Mouse (Mus musculus) heart, adult 2 months (tissue): ENCODE measurements around the gene Pknox2. TPM values are rescaled to one million over a fixed set of nuclear protein-coding genes. Genes with fewer than 3 reads are reported as not detected.

ENCODE experiments used
- DNase-seq, 2 experiments: peaks; one replicate each; pipeline ENCODE4 v3.0.0; 2021
- H3K27ac ChIP-seq: fragments of 200-600 bp; 2 replicates; pipeline ENCODE4 v1.8.1; 2022
- H3K27me3 ChIP-seq: fragments of 200-500 bp; 2 replicates; pipeline ENCODE4 v1.6.1; 2012; ENCODE audit warnings: mild to moderate bottlenecking, low read length, inconsistent platforms, mixed read lengths; ENCODE audit not compliant: control insufficient read depth, insufficient read depth
- H3K36me3 ChIP-seq: fragments of 200-500 bp; 2 replicates; pipeline ENCODE4 v1.6.1; 2012; ENCODE audit warnings: low read length, inconsistent platforms; ENCODE audit not compliant: control insufficient read depth, insufficient read depth
- H3K4me1 ChIP-seq: fragments of 200-500 bp; 2 replicates; pipeline ENCODE4 v1.6.1; 2011; ENCODE audit warnings: low read length; ENCODE audit not compliant: control insufficient read depth, insufficient read depth
- H3K4me3 ChIP-seq: fragments of 200-600 bp; 2 replicates; pipeline ENCODE4 v1.8.1; 2022
- H3K79me2 ChIP-seq: fragments of 200-500 bp; replicated peaks from 2 replicates; pipeline ENCODE4 v1.6.1; 2012; ENCODE audit warnings: mild to moderate bottlenecking, inconsistent platforms, low read length, moderate library complexity, mixed read lengths; ENCODE audit not compliant: control insufficient read depth, insufficient read depth
- H3K9ac ChIP-seq: fragments of 200-500 bp; 2 replicates; pipeline ENCODE4 v1.6.1; 2012; ENCODE audit warnings: low read depth, mild to moderate bottlenecking, control low read depth, inconsistent platforms, low read length, mixed read lengths
- CTCF ChIP-seq: fragments of 200-600 bp; IDR thresholded peaks from 2 replicates; pipeline ENCODE4 v1.8.1; 2022; ENCODE audit warnings: antibody characterized with exemption, mild to moderate bottlenecking, moderate library complexity
- EP300 ChIP-seq: fragments of 200-500 bp; IDR thresholded peaks from 2 replicates; pipeline ENCODE4 v1.6.1; 2011; ENCODE audit warnings: low read depth, low read length, control low read depth; ENCODE audit not compliant: insufficient read depth
- POLR2A ChIP-seq: fragments of 200-500 bp; IDR thresholded peaks from 2 replicates; pipeline ENCODE4 v1.6.1; 2011; ENCODE audit warnings: mild to moderate bottlenecking, low read depth, low read length, control low read depth; ENCODE audit not compliant: insufficient read depth
- WGBS: fragments of 180-500 bp; shearing (Covaris S2); methylation state at CpG from one replicate; pipeline ENCODE4 v1.1.7; 2018; 5-methylcytosine and 5-hydroxymethylcytosine counted together
- intact Hi-C: fragments of 180-260 bp; cut with DNase I; formaldehyde crosslinking; loops from one replicate; pipeline ENCODE4 v1.15.1; 2025
- long read RNA-seq: library from polyadenylated mRNA; stranded (forward); transcript quantifications from one replicate; pipeline ENCODE4 v2.0.0, GENCODE M21; 2021
- polyA plus RNA-seq: library from polyadenylated mRNA; depleted of rRNA; stranded (reverse); fragments of >200 nt; gene quantifications from 2 replicates; pipeline ENCODE4 v1.2.3, GENCODE M21; 2012; rRNA removed
- total RNA-seq, 2 experiments: library from RNA; stranded (reverse); gene quantifications; 2 replicates each; pipeline ENCODE4 v1.2.3; 2021

The Pknox2 gene
- total RNA-seq = 1 to 10 TPM; 7.8 to 9.0 TPM
- polyA plus RNA-seq = 9.9 and 13.5 TPM in 2 replicates
- long read RNA-seq, partial matches to known transcripts = 0 of 4 reads
- long read RNA-seq, other reads (novel, unspliced or antisense) = 2 of 4 reads

DNA sequence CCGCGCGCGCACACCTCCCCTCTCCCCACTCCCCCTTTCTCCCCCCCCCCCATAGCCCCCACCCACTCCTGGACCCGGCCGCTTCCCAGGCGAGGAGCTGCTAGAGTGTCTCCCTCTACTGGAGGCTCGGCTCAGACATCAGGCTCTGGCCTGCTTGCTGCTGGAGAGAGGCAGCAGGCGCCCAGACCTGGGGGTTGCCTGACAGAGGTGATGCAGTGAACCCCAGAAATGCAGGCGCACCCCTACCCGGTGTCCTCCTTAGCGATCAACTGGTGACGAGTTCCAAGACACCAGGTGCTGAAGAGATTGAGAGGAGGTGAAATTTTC, at the start of gene Pknox2:
Gene Pknox2 (minus strand): TSS at position 49 of the 327 bp plus-strand sequence.
- Histone ChIP-seq H3K9ac (peak within 1 kb of the TSS; percentile 87), H3K4me3 (peak within 1 kb of the TSS; percentile 57), H3K79me2 (no peaks in the 10 kb centered on the region), H3K27me3 (no peaks in the 10 kb centered on the region), H3K36me3 (no peaks in the 10 kb centered on the region), H3K4me1 (peaks cover 1% of the 10 kb centered on the region; the same call in 1 of the 2 replicates), H3K27ac (peak within 1 kb of the TSS; percentile 88)
- TF ChIP-seq CTCF (peak; percentile 67), EP300 (no peak)
- peak; percentile 80 to 81 for DNase-seq
- intact Hi-C loops = loop anchor here (2.0 to 5.0 kb wide), 4 partner anchors 23 to 230 kb away; no protein-coding TSS in a partner anchor
- whole genome bisulfite sequencing = 2% methylated on average over 9 of the region's 13 CpGs

DNA sequence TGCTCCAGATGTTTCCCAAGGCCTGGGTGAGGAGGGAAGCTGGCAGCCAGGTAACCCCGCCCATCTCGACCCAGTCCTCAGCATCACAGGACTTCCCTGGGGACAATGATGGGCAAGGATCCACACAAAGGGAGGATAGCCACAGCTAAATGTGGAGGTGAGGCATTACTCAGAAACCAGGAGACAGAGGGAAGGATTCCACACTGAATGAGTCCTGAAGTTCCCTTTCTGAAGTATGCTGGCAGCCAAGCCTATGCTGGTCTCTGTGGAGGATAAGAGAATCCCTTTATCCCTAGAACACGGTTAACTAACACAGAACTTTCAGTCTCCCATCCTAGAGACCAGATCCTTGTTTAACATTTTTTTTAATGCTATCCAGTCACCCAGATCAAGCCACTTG, 40.8 kb upstream of the Pknox2 start:
- H3K36me3 ChIP-seq = no peaks in the 10 kb centered on the region
- H3K27me3 ChIP-seq = no peaks in the 10 kb centered on the region
- WGBS = 81% methylated on average over 3 of the region's 3 CpGs
- intact Hi-C loops = no loop called here
- no peaks in the 10 kb centered on the region for H3K4me1 ChIP-seq
- H3K27ac ChIP-seq = no peak overlapping the region
- H3K79me2 ChIP-seq = no peaks in the 10 kb centered on the region
- no peak overlapping the region for H3K4me3 ChIP-seq
- DNase-seq = no peak
- no peak overlapping the region for H3K9ac ChIP-seq
- TF ChIP-seq EP300 (no peak), POLR2A (no peak), CTCF (no peak)

- H3K4me1 ChIP-seq = no peaks in the 10 kb centered on the region
- no peaks in the 10 kb centered on the region for H3K36me3 ChIP-seq
- intact Hi-C loops = no loop called here
- WGBS = 75% methylated on average over 5 of the region's 5 CpGs
- no peaks in the 10 kb centered on the region for H3K27me3 ChIP-seq
- H3K4me3 ChIP-seq = no peak overlapping the region
- no peak overlapping the region for H3K27ac ChIP-seq
- no peak overlapping the region for H3K9ac ChIP-seq
- no peak for DNase-seq
- TF ChIP-seq CTCF (no peak), EP300 (no peak), POLR2A (no peak)
- no peaks in the 10 kb centered on the region for H3K79me2 ChIP-seq
Observed at GRCm38 (mm10) chr9:37187407-37187806, 40.2 kb upstream of the Pknox2 start.

GRCm38 (mm10) chr9:37183176-37183575, 36.0 kb upstream of the Pknox2 start:
- Histone ChIP-seq H3K27ac (no peak overlapping the region), H3K4me3 (no peak overlapping the region), H3K36me3 (no peaks in the 10 kb centered on the region), H3K79me2 (no peaks in the 10 kb centered on the region), H3K9ac (no peak overlapping the region), H3K27me3 (no peaks in the 10 kb centered on the region), H3K4me1 (no peaks in the 10 kb centered on the region)
- DNase-seq = no peak
- intact Hi-C loops = no loop called here
- TF ChIP-seq POLR2A = no peak
- TF ChIP-seq EP300 = no peak
- no peak for TF ChIP-seq CTCF
- 38% methylated on average over 2 of the region's 2 CpGs for WGBS

DNA sequence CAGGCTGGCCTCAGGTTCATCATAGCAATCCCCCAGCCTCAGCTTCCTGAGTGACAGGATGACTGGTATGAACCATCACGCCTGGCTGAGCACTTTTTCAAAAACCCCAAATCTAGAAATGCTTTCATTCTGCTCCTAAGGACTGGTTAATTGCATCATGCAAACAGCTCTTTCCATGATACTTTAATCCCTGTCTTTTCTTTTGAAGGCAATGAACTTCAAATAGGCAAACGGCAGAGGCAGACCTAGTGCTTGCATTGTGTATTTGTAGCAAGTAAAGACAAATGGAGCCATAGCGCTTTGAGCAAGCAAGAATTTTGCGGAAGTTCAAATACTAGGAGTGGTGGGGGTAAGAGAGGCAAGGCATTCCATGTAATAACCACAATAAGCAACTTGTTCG, 34.4 kb upstream of the Pknox2 start:
- Histone ChIP-seq H3K36me3 (no peaks in the 10 kb centered on the region), H3K27me3 (no peaks in the 10 kb centered on the region), H3K4me1 (no peaks in the 10 kb centered on the region), H3K4me3 (no peak overlapping the region), H3K79me2 (no peaks in the 10 kb centered on the region), H3K27ac (no peak overlapping the region), H3K9ac (no peak overlapping the region)
- WGBS = 92% methylated on average over 5 of the region's 5 CpGs
- TF ChIP-seq EP300 (no peak), POLR2A (no peak), CTCF (no peak)
- intact Hi-C loops = no loop called here
- DNase-seq = no peak

GRCm38 (mm10) chr9:37179596-37179995, 32.4 kb upstream of the Pknox2 start:
- TF ChIP-seq CTCF (no peak), EP300 (no peak), POLR2A (no peak)
- Histone ChIP-seq H3K27ac (no peak overlapping the region), H3K36me3 (no peaks in the 10 kb centered on the region), H3K79me2 (no peaks in the 10 kb centered on the region), H3K27me3 (no peaks in the 10 kb centered on the region), H3K9ac (no peak overlapping the region), H3K4me3 (no peak overlapping the region), H3K4me1 (0 out of 2 replicates have a peak, but pooled peaks cover 2% of the 10 kb centered on the region)
- DNase-seq = no peak
- 92% methylated on average over 4 of the region's 4 CpGs for WGBS
- intact Hi-C loops = loop anchor here (10.0 kb wide), 1 partner anchor 145 kb away; no protein-coding TSS in a partner anchor

DNA sequence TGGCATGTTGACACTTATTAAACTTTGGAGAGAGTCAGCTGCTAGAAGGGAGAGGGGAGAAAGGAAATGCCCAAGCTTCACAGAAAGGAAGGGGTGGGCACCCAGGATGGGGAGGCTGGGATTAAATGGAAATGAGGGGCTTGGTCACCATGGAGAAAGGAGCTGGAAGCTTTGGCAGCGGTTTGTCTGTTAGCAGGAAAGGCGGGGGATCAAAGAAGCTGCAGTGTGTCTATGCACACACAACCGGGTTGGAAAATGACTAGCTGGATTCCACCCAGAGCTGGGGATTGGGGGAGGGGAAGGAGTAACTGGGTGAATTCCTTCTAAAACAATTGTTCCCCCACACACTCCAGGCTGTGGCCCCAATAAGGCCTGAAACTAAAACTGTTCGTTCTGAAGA, 31.7 kb upstream of the Pknox2 start:
- intact Hi-C loops = loop anchor here (10.0 kb wide), 1 partner anchor 146 kb away; no protein-coding TSS in a partner anchor
- Histone ChIP-seq H3K9ac (no peak overlapping the region), H3K27me3 (no peaks in the 10 kb centered on the region), H3K4me3 (no peak overlapping the region), H3K36me3 (no peaks in the 10 kb centered on the region), H3K79me2 (no peaks in the 10 kb centered on the region), H3K27ac (no peak overlapping the region), H3K4me1 (0 out of 2 replicates have a peak, but pooled peaks cover 2% of the 10 kb centered on the region)
- 47% methylated on average over 4 of the region's 4 CpGs for WGBS
- no peak for TF ChIP-seq CTCF
- TF ChIP-seq POLR2A = no peak
- TF ChIP-seq EP300 = no peak
- DNase-seq = no peak
